Mouse (Mus musculus) cerebellum, adult 2 months (tissue): ENCODE results near the gene Spp2.

Experiments used
- CTCF ChIP-seq: fragments of 200-500 bp; IDR thresholded peaks from 2 replicates; pipeline ENCODE4 v1.5.1; 2011; ENCODE audit warnings: low read depth, mild to moderate bottlenecking, control low read depth, low read length, moderate library complexity, borderline replicate concordance; ENCODE audit not compliant: insufficient read depth
- POLR2A ChIP-seq: fragments of 200-500 bp; IDR thresholded peaks from 2 replicates; pipeline ENCODE4 v1.6.1; 2011; ENCODE audit warnings: low read length, control low read depth, borderline replicate concordance; ENCODE audit not compliant: insufficient read depth

DNA sequence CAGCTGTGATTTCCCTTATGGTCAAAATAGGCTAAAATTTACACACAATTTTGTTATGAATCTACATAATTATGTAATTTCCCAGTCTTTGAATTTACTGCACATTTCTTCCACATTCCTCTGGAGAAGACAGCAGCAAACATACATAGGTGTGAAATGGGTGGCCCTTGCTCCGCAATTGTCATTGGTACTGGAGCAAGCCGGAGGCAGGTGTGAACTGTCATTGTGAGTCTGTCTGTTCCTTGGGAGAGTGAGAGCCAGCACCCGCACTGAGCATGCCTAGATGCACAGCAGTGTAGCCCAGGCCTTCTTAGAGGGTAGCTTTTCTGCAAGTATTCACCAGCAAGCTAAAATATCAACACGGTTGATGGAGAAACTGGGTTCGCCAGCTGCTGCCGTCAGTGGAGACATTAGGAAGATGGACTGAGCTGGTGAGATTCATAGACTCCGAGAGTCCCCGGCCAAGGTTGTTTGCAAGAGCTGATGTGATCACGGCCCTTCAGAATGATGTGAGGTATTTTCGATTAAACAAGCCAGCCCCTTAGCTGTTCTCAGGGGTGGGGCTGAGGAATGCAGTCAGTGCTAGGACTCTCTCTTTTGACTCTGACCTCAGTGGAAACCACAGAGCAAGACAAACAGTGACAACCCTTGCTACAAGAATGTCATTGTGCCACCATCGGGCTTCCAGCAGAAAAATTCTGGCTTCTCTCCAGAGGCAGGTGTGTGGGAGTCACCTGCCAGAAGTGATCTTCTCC is 21.4 kb downstream of the Spp2 start:
- TF ChIP-seq CTCF (no peak), POLR2A (no peak)
